Mouse (Mus musculus) left cerebral cortex, adult 9 months (tissue): ENCODE data around the gene Tmed1.
A peak's percentile ranks its signal among the peaks of the same experiment; 100 is the strongest.
"Not testable (repeated sequence)": the region's sequence is repeated elsewhere in the genome, so short reads cannot be mapped to it uniquely, and the experiment has no call there.

Experiments used
- DNase-seq, 2 experiments: peaks; one replicate each; pipeline ENCODE4 v3.0.0; 2022; ENCODE audit warnings: low spot score in 2 of 2

Tmed1 gene

GRCm38 (mm10) chr9:21472913-21473312 lies 37.1 kb downstream of the Tmed1 start:
- no peak for DNase-seq

- peak in 1 of 2 experiments; percentile 59 for DNase-seq
Measured at GRCm38 (mm10) chr9:21469032-21470024, 40.7 kb downstream of the Tmed1 start.

GRCm38 (mm10) chr9:21464565-21464928 lies 45.5 kb downstream of the Tmed1 start:
- DNase-seq, result not testable (repeated sequence)

GRCm38 (mm10) chr9:21463766-21464564 lies 46.1 kb downstream of the Tmed1 start:
- no peak for DNase-seq

GRCm38 (mm10) chr9:21463138-21463590 lies 46.9 kb downstream of the Tmed1 start:
- DNase-seq, result peak in 1 of 2 experiments; percentile 58

- no peak for DNase-seq
Measured at GRCm38 (mm10) chr9:21460400-21460940, 49.6 kb downstream of the Tmed1 start.

- no peak for DNase-seq
Measured at GRCm38 (mm10) chr9:21458821-21459220, 51.2 kb downstream of the Tmed1 start.
